Mouse (Mus musculus) heart, postnatal 25 days (tissue): ENCODE results near the gene Papln. TPM values are rescaled to one million over a fixed set of nuclear protein-coding genes. Genes with fewer than 3 reads are reported as not detected.

Source experiments
- DNase-seq: peaks from one replicate; pipeline ENCODE4 v3.0.0; 2022; ENCODE audit warnings: low spot score
- intact Hi-C: fragments of 180-260 bp; cut with DNase I; formaldehyde crosslinking; loops from one replicate; pipeline ENCODE4 v1.15.1; 2025
- total RNA-seq, 2 experiments: library from RNA; stranded (reverse); gene quantifications; 2 replicates each; pipeline ENCODE4 v1.2.3; 2021

Gene Papln
- total RNA-seq, 2 experiments from 2014 or later = 9.6 to 13.4 TPM

DNA sequence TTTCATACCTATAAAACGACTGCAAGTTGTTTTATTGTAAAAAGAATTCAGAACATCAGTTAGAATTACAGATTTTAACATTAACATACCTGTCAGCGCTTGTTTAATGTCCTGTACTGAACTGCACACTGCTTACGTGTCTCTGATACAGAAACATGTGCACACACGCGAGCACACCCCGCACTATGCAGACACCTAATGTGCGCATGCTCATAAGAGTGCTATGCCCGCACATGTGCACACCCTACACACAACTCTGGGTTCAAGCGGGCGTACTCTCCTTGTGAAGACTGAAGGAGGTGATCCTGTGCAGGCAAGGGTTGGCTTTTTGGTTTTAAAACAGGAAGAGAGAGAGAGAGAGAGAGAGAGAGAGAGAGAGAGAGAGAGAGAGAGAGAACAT lies 1.1 kb downstream of the Papln start:
- no peak for DNase-seq
- intact Hi-C loops = no loop called here

DNA sequence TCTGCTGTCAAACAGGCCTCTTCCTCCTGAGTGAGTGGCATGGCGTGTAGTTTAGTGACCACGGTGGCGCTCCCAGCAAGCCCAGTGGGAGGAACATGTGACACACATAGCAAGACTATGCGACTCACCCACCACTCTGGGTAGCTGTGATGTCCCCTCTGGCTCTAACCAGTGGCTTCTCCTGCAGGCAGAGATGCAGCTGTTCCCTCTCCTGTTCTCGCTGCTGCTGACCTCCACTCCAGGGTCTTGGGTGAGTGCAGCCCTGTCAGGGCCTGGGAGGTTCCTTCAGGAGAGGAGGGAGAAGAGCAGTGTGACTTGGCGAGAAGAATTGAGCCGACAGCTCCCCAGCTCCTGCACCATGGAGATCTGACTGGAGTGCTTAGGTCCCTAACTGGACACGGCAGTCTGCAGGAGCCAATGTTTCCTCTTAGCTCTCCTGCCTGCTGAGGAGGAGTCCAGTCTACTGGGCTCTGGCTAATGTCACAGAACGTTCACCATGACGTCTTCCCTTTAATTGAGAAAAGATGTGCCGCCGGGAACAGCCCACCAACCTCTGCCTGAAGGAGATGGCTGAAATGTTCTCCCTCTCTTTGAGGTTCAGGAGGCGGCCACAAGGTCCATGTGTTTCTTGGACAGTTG lies 2.6 kb downstream of the Papln start:
- intact Hi-C loops = loop anchor here (5.0 kb wide), 1 partner anchor 34 kb away; no protein-coding TSS in a partner anchor

GRCm38 (mm10) chr12:83767833-83768232 lies 4.4 kb downstream of the Papln start:
- no peak for DNase-seq
- intact Hi-C loops = loop anchor here (5.0 kb wide), 1 partner anchor 36 kb away; no protein-coding TSS in a partner anchor

More for the DNA sequence above, 2.6 kb downstream of the Papln start:
- DNase-seq = no peak

- DNase-seq = no peak
- intact Hi-C loops = loop anchor here (5.0 kb wide), 1 partner anchor 36 kb away; no protein-coding TSS in a partner anchor
These were observed 4.9 kb downstream of the Papln start for GRCm38 (mm10) chr12:83768235-83768899.

- intact Hi-C loops = loop anchor here (1.0 kb wide), 1 partner anchor 57 kb away; no protein-coding TSS in a partner anchor
- no peak for DNase-seq
These were observed 7.2 kb downstream of the Papln start for GRCm38 (mm10) chr12:83770418-83771256.

- DNase-seq = no peak
- intact Hi-C loops = no loop called here
These were observed 12.2 kb downstream of the Papln start for GRCm38 (mm10) chr12:83775621-83776020.

DNA sequence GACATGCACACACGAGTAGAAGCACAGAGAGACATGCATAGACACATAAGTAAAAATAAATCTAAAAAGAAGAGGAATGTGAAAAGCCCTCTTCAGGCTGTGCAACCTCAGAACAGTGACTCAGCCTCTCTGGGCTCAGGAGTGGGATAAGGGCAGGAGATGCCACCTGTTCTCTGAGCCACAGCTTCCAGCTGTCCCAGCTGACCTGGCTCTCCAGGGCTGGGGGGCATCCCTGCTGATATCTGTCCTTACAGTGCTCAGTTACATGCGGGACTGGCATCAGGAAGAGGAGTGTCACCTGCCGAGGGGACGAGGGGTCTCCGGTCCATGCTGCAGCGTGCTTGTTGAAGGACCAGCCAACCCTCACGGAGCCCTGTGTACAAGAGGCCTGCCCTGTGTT lies 13.3 kb downstream of the Papln start:
- intact Hi-C loops = no loop called here
- DNase-seq = no peak

DNA sequence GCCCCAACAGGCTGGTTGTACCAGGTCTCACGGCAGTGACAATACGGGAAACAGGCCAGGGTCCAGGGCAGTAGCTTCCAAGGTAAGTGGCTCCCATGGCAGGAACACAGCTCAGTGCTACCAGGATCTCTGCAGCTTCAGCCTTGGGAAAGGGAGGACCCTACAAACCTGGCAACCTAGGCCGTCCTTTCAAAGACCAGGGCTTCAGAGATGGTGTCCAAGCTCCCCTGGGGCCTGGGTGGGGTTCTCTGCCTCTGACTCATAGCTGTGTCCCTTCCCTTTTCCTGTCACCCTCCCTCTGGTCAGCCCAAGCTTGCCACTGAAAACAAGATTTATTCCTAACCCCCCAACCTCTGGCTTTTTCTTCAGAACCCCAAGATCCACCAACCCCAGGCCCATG lies 16.7 kb downstream of the Papln start:
- intact Hi-C loops = no loop called here
- DNase-seq = no peak

- intact Hi-C loops = no loop called here
These were observed 17.8 kb downstream of the Papln start for GRCm38 (mm10) chr12:83781204-83781603.

DNA sequence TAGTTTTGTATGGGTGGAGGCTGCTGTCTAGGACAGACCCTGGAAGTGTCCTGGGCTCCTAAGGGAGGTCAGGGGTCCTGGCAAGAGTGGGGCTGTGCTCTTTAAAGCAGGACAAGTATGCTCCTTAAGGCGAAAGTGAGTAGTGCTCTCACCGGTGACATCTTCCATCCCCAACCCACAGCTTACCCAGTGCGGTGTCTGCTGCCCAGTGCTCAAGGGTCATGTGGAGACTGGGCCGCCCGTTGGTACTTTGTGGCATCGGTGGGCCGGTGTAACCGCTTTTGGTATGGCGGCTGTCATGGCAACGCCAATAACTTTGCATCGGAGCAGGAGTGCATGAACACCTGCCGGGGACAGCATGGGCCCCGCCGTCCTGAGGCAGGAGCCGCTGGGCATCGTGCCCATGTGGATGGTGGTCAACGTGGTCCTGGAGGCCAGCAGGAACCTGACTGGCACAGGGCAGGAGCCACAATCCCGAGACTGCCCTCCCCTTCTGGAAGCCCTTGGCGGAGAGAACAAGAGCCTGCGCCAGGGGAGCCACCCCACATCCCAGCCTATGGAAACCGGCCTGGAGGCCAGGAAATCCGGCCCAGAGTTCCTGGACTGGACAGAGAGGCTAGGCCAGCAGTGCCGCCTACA lies 18.3 kb downstream of the Papln start:
- no peak for DNase-seq
- intact Hi-C loops = no loop called here

More at GRCm38 (mm10) chr12:83781204-83781603, 17.8 kb downstream of the Papln start:
- DNase-seq = no peak

- intact Hi-C loops = no loop called here
- no peak for DNase-seq
These were observed 19.2 kb downstream of the Papln start for GRCm38 (mm10) chr12:83782669-83783068.

DNA sequence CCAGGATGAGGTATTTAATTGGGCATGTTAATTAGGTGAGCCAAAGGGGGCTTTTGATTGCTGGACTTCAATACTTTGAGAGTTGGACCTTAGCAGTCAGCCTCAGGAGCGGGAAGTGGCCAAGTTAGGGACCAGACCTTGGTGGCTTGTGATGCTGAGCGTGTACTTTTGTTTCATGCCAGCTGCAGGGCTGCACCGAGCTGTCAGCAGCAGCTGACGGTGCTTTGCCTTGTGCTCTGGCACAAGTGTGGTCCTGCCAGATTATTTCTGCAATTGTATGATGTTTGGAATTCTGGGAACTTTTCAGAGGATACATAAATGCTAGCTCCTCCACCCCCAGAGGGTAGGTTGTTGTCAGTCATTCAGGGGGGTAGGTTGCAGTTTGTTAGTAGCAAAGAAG lies 21.9 kb downstream of the Papln start:
- intact Hi-C loops = no loop called here
- DNase-seq = no peak

GRCm38 (mm10) chr12:83789051-83789780 lies 25.8 kb downstream of the Papln start:
- DNase-seq = no peak
- intact Hi-C loops = no loop called here

GRCm38 (mm10) chr12:83789781-83790140 lies 26.3 kb downstream of the Papln start:
- DNase-seq = no peak
- intact Hi-C loops = no loop called here

GRCm38 (mm10) chr12:83790749-83791148 lies 27.3 kb downstream of the Papln start:
- intact Hi-C loops = no loop called here
- no peak for DNase-seq

DNA sequence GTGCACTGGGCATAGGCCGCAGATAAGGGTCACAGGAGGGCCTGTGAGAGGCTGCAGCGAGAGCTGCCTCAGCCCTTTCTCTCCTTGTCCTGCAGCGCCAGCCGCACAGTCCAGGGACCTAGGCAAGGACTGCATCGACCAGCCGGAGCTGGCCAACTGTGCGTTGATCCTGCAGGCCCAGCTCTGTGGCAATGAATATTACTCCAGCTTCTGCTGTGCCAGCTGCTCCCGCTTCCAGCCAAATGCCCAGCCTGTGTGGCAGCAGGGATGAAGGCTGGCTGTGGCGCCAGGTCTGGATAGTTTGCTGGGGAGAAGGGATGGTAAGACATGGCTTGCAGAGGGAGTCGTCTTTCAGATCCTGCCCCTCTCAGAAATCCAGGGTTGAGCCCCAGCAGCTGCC lies 28.3 kb downstream of the Papln start:
- intact Hi-C loops = no loop called here

DNA sequence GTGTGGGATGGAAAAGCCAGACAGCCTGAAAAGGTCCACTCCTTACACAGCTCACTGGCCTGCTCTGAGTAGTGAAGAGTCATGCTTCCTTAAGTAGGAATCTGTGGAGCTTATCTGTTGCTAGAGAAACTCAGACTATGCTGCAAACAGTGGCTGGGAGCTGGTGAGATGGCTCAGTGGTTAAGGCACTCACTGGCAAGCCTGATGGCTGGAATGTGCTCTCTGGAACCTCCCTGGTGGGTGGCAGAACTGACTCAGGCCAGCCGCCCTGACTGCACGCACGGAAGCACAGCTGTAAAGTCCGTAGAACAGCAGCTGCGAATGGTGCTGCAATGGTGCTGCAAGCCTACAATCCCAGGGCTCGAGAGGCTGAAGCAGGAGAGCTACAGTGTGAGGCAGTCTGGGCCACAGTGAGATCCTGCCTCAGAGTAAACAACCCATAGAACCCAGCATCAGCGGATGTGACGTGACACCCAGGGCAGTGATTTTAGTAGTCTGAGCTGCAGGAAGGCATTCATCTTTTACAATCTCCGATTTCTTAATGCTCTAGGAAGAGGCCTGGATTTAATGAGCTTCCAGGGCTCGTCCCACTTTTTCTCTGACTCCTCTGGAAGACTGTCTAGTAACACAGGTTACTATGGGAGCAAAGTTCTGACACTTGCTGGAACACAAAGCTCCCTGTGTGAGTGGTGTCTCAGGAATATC lies 29.4 kb downstream of the Papln start:
- no peak for DNase-seq
- intact Hi-C loops = no loop called here

More for the DNA sequence above, 28.3 kb downstream of the Papln start:
- no peak for DNase-seq

DNA sequence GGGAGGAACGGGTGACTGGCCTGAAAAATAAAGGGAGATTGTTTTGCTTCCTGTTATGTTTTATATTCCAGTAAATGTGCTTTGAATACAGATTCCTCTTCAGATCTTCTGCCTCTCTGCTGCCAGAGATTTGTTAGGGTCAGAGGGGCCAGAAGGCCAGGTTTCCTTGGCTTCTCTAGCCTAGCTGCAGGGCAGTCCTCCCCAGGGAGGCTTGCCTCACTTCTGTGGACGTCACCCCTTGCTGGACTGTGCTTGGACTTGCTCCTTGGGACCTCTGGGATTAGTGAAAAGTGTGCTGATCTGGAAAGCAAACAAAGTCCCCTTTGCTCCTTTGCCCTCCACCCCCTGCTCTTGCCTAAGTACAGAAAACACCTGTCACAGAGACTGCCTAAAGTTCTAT lies 31.6 kb downstream of the Papln start:
- DNase-seq = no peak
- intact Hi-C loops = no loop called here

GRCm38 (mm10) chr12:83795586-83795985 lies 32.2 kb downstream of the Papln start:
- no peak for DNase-seq
- intact Hi-C loops = no loop called here
